Mouse (Mus musculus): Measurements from ENCODE around the gene Pip5k1b.

The Pip5k1b gene

GRCm38 (mm10) chr19:24514661-24515642, 40.7 kb downstream of the Pip5k1b start:
- DNase-seq: peak; percentile 31 to 52

GRCm38 (mm10) chr19:24513105-24513843, 42.4 kb downstream of the Pip5k1b start:
- DNase-seq: no peak

GRCm38 (mm10) chr19:24511939-24512338, 43.7 kb downstream of the Pip5k1b start:
- DNase-seq: no peak

- DNase-seq: no peak
Measured at GRCm38 (mm10) chr19:24509391-24509790, 46.3 kb downstream of the Pip5k1b start.

- no peak for DNase-seq
Measured at GRCm38 (mm10) chr19:24508087-24508767, 47.4 kb downstream of the Pip5k1b start.

GRCm38 (mm10) chr19:24502736-24503421, 52.8 kb downstream of the Pip5k1b start:
- DNase-seq: no peak

GRCm38 (mm10) chr19:24501525-24501924, 54.1 kb downstream of the Pip5k1b start:
- no peak for DNase-seq

GRCm38 (mm10) chr19:24500431-24500830, 55.2 kb downstream of the Pip5k1b start:
- no peak for DNase-seq

GRCm38 (mm10) chr19:24499291-24499690, 56.4 kb downstream of the Pip5k1b start:
- no peak for DNase-seq

- no peak for DNase-seq
Measured at GRCm38 (mm10) chr19:24493887-24494286, 61.8 kb downstream of the Pip5k1b start.

- no peak for DNase-seq
Measured at GRCm38 (mm10) chr19:24491824-24492223, 63.8 kb downstream of the Pip5k1b start.

GRCm38 (mm10) chr19:24490275-24490674, 65.4 kb downstream of the Pip5k1b start:
- DNase-seq: no peak

GRCm38 (mm10) chr19:24486433-24487296, 69.0 kb downstream of the Pip5k1b start:
- no peak for DNase-seq

- DNase-seq: no peak
Measured at GRCm38 (mm10) chr19:24484612-24485194, 71.0 kb downstream of the Pip5k1b start.

- no peak for DNase-seq
Measured at GRCm38 (mm10) chr19:24480916-24481315, 74.8 kb downstream of the Pip5k1b start.

GRCm38 (mm10) chr19:24476929-24477882, 78.5 kb downstream of the Pip5k1b start, which contains the start of gene Fam122a:
Gene Fam122a, minus strand, starts transcription at chr19:24477356.
- DNase-seq: peak; percentile 86 to 91

GRCm38 (mm10) chr19:24476461-24476860, 79.2 kb downstream of the Pip5k1b start:
- peak; percentile 22 to 25 for DNase-seq

GRCm38 (mm10) chr19:24475281-24475680, 80.4 kb downstream of the Pip5k1b start:
- no peak for DNase-seq

- DNase-seq: peak; percentile 28 to 57
Measured at GRCm38 (mm10) chr19:24472512-24472911, 83.2 kb downstream of the Pip5k1b start.

- DNase-seq: peak in 1 of 2 experiments; percentile 12
Measured at GRCm38 (mm10) chr19:24471538-24471937, 84.1 kb downstream of the Pip5k1b start.
